Mouse (Mus musculus) spleen, adult 2 months (tissue): ENCODE measurements around the gene Setd4. TPM values are rescaled to one million over a fixed set of nuclear protein-coding genes. Genes with fewer than 3 reads are reported as not detected.

Experiments
- DNase-seq, 2 experiments: peaks; one replicate each; pipeline versions ENCODE4 v3.0.0 to v3.0.0-alpha.2; 2012 to 2021; ENCODE audit warnings: low spot score in 2 of 2, low read depth in 1 of 2
- H3K27ac ChIP-seq: fragments of 200-500 bp; 2 replicates; pipeline ENCODE4 v1.5.1; 2012; ENCODE audit warnings: low read length, inconsistent platforms; ENCODE audit not compliant: insufficient read depth
- H3K27me3 ChIP-seq: fragments of 200-500 bp; 2 replicates; pipeline ENCODE4 v1.6.1; 2012; ENCODE audit warnings: mild to moderate bottlenecking, moderate library complexity, low read length, inconsistent platforms; ENCODE audit not compliant: control insufficient read depth, insufficient read depth
- H3K36me3 ChIP-seq: fragments of 200-500 bp; 2 replicates; pipeline ENCODE4 v1.6.1; 2012; ENCODE audit warnings: mild to moderate bottlenecking, low read length, inconsistent platforms; ENCODE audit not compliant: control insufficient read depth, insufficient read depth
- H3K4me1 ChIP-seq: fragments of 200-500 bp; 2 replicates; pipeline ENCODE4 v1.6.1; 2011; ENCODE audit warnings: inconsistent platforms; ENCODE audit not compliant: control insufficient read depth, insufficient read depth, insufficient read length
- H3K4me3 ChIP-seq: fragments of 200-500 bp; 2 replicates; pipeline ENCODE4 v1.5.1; 2011; ENCODE audit warnings: mild to moderate bottlenecking, inconsistent platforms; ENCODE audit not compliant: insufficient read depth, insufficient read length; ENCODE audit errors: extremely low read depth
- CTCF ChIP-seq: fragments of 200-500 bp; IDR thresholded peaks from 2 replicates; pipeline ENCODE4 v1.5.1; 2011; ENCODE audit warnings: mild to moderate bottlenecking, inconsistent platforms; ENCODE audit not compliant: insufficient read depth, insufficient read length, insufficient replicate concordance; ENCODE audit errors: extremely low read depth
- POLR2A ChIP-seq: fragments of 200-500 bp; IDR thresholded peaks from 2 replicates; pipeline ENCODE4 v1.6.1; 2011; ENCODE audit warnings: low read depth, low read length, inconsistent platforms
- WGBS: fragments of 180-500 bp; shearing (Covaris S2); methylation state at CpG from one replicate; pipeline ENCODE4 v1.1.7; 2018; 5-methylcytosine and 5-hydroxymethylcytosine counted together
- polyA plus RNA-seq: library from polyadenylated mRNA; depleted of rRNA; stranded (reverse); fragments of >200 nt; gene quantifications from 2 replicates; pipeline ENCODE4 v1.2.3, GENCODE M21; 2012

The Setd4 gene
- polyA plus RNA-seq, 1 experiment: 10.2 TPM

GRCm38 (mm10) chr16:93581125-93581524 is 22.7 kb downstream of the Setd4 start:
- Histone ChIP-seq H3K36me3 (no peaks in the 10 kb centered on the region; the same call in 1 of the 2 replicates), H3K4me1 (peaks cover 5% of the 10 kb centered on the region; the same call in 1 of the 2 replicates), H3K4me3 (no peak overlapping the region), H3K27me3 (no peaks in the 10 kb centered on the region), H3K27ac (no peak overlapping the region)
- no peak for DNase-seq
- TF ChIP-seq POLR2A (no peak), CTCF (no peak)
- 54% methylated on average over 6 of the region's 6 CpGs for WGBS

- no peak for DNase-seq
- Histone ChIP-seq H3K4me3 (no peak overlapping the region), H3K4me1 (no peaks in the 10 kb centered on the region; the same call in 1 of the 2 replicates), H3K27me3 (no peaks in the 10 kb centered on the region), H3K36me3 (no peaks in the 10 kb centered on the region), H3K27ac (no peak overlapping the region)
- TF ChIP-seq POLR2A: no peak
- TF ChIP-seq CTCF: no peak
- 88% methylated on average over 8 of the region's 8 CpGs for WGBS
These were observed 25.4 kb downstream of the Setd4 start for GRCm38 (mm10) chr16:93578346-93579005.

GRCm38 (mm10) chr16:93576412-93577082 is 27.3 kb downstream of the Setd4 start:
- peak in 1 of 2 experiments; percentile 70 for DNase-seq
- no peaks in the 10 kb centered on the region for H3K36me3 ChIP-seq
- WGBS: 51% methylated on average over 14 of the region's 14 CpGs
- no peak overlapping the region for H3K4me3 ChIP-seq
- H3K4me1 ChIP-seq: no peaks in the 10 kb centered on the region; the same call in 1 of the 2 replicates
- H3K27ac ChIP-seq: no peak overlapping the region
- no peak for TF ChIP-seq POLR2A
- TF ChIP-seq CTCF: peak; percentile 86; the same call in 1 of the 2 replicates
- no peaks in the 10 kb centered on the region for H3K27me3 ChIP-seq

- no peak for TF ChIP-seq POLR2A
- TF ChIP-seq CTCF: no peak
- Histone ChIP-seq H3K27me3 (no peaks in the 10 kb centered on the region), H3K36me3 (no peaks in the 10 kb centered on the region), H3K4me1 (no peaks in the 10 kb centered on the region; the same call in none of the 2 replicates), H3K27ac (no peak overlapping the region), H3K4me3 (no peak overlapping the region)
- WGBS: 89% methylated on average over 5 of the region's 5 CpGs
- DNase-seq: no peak
These were observed 28.3 kb downstream of the Setd4 start for GRCm38 (mm10) chr16:93575574-93575973.

- no peaks in the 10 kb centered on the region for H3K27me3 ChIP-seq
- 30% methylated on average over 18 of the region's 18 CpGs for WGBS
These were observed 29.2 kb downstream of the Setd4 start for GRCm38 (mm10) chr16:93574521-93575191.

GRCm38 (mm10) chr16:93573434-93573833 is 30.4 kb downstream of the Setd4 start:
- H3K27me3 ChIP-seq: no peaks in the 10 kb centered on the region
- H3K36me3 ChIP-seq: no peaks in the 10 kb centered on the region
- peak overlapping the region; percentile 19 for H3K27ac ChIP-seq
- DNase-seq: no peak
- no peak for TF ChIP-seq CTCF
- no peak for TF ChIP-seq POLR2A
- no peaks in the 10 kb centered on the region; the same call in none of the 2 replicates for H3K4me1 ChIP-seq
- no peak overlapping the region for H3K4me3 ChIP-seq
- 90% methylated on average over 5 of the region's 5 CpGs for WGBS

More at GRCm38 (mm10) chr16:93574521-93575191, 29.2 kb downstream of the Setd4 start:
- Histone ChIP-seq H3K4me3 (no peak overlapping the region), H3K4me1 (no peaks in the 10 kb centered on the region; the same call in none of the 2 replicates), H3K36me3 (no peaks in the 10 kb centered on the region), H3K27ac (peak overlapping the region; percentile 84)
- TF ChIP-seq CTCF: no peak
- peak in 1 of 2 experiments; percentile 55 for DNase-seq
